Mouse (Mus musculus) hindbrain, postnatal 0 days (tissue): ENCODE results near the gene Obox2. TPM values are rescaled to one million over a fixed set of nuclear protein-coding genes. Genes with fewer than 3 reads are reported as not detected.
"Not testable (repeated sequence)": the region's sequence is repeated elsewhere in the genome, so short reads cannot be mapped to it uniquely, and the experiment has no call there.

ENCODE experiments used
- ATAC-seq: fragments of 200-750 bp; cut with Nextera tagmentation; 2 replicates; pipeline ENCODE4 v1.8.0; 2017; ENCODE audit warnings: mild to moderate bottlenecking, moderate TSS enrichment, moderate library complexity
- DNase-seq: peaks from one replicate; pipeline ENCODE4 v3.0.0-alpha.2; 2015; ENCODE audit warnings: low spot score
- H3K27ac ChIP-seq: fragments of 300-500 bp; sonication (generic); 2 replicates; pipeline ENCODE4 v1.5.1; 2014; ENCODE audit warnings: mild to moderate bottlenecking
- H3K27me3 ChIP-seq: fragments of 300-500 bp; sonication (generic); 2 replicates; pipeline ENCODE4 v1.6.1; 2014; ENCODE audit warnings: low read length, mixed read lengths; ENCODE audit not compliant: insufficient read depth
- H3K36me3 ChIP-seq: fragments of 300-500 bp; sonication (generic); 2 replicates; pipeline ENCODE4 v1.6.1; 2014; ENCODE audit warnings: low read length, mixed read lengths; ENCODE audit not compliant: insufficient read depth
- H3K4me1 ChIP-seq: fragments of 300-500 bp; sonication (generic); 2 replicates; pipeline ENCODE4 v1.6.1; 2014; ENCODE audit warnings: antibody characterized with exemption, low read length, mixed read lengths; ENCODE audit not compliant: insufficient read depth
- H3K4me2 ChIP-seq: fragments of 300-500 bp; sonication (generic); 2 replicates; pipeline ENCODE4 v1.6.1; 2014; ENCODE audit warnings: low read depth, mild to moderate bottlenecking, low read length, moderate library complexity, mixed read lengths
- H3K4me3 ChIP-seq: fragments of 300-500 bp; sonication (generic); 2 replicates; pipeline ENCODE4 v1.5.1; 2014; ENCODE audit warnings: low read length
- H3K9ac ChIP-seq: fragments of 300-500 bp; sonication (generic); replicated peaks from 2 replicates; pipeline ENCODE4 v1.6.1; 2014; ENCODE audit warnings: mild to moderate bottlenecking, low read length, moderate library complexity, mixed read lengths
- H3K9me3 ChIP-seq: fragments of 300-500 bp; sonication (generic); 2 replicates; pipeline ENCODE4 v1.6.1; 2016; ENCODE audit warnings: low read length, mixed read lengths
- WGBS: fragments of 180-500 bp; shearing (Covaris S2); extraction: QIAGEN DNeasy Blood & Tissue Kit; methylation state at CpG from one replicate; pipeline ENCODE4 v1.1.7; 2014; 5-methylcytosine and 5-hydroxymethylcytosine counted together
- polyA plus RNA-seq: library from polyadenylated mRNA; unstranded; fragments of >200 nt; fragmentation: Nextera tagmentation; extraction: Ambion mirVana; gene quantifications from 2 replicates; pipeline ENCODE4 v1.2.1, GENCODE M21; 2015
- total RNA-seq: library from RNA; depleted of rRNA; stranded (reverse); fragments of >200 nt; gene quantifications from 2 replicates; pipeline ENCODE4 v1.2.3, GENCODE M21; 2014; rRNA removed

Gene Obox2
- total RNA-seq (not detected in 2 replicates), polyA plus RNA-seq (not detected in 2 replicates)

DNA sequence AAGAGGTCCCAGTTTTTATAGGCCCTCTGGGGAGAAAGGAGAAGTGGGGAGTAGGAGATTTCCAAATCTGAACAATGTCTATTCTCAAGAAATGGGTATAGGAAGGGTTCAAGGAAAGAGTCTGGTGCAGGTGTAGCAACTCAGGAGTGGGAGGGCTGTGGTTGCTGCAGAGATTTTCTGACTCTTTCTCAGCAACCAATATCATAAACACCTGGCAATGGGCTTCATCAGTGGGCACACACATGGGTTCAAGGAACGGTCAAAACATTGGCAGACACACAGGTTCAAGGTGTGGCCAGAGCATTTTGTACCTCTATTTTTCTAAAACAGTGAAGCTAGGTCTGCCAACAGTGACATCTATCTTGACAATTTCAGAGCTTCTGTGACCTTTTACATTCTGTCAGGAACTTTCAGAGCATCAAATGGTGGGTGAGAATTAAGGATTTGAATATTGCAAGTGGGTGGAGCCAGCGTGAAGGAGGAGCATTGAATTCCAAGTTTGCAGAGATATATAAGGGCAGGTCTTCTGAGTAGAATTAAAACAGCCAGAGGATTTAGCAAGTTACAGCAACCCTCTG, at the start of gene Obox2, which contains the start of gene Obox1:
Gene Obox2, plus strand, starts transcription at position 301 of the 578 bp plus-strand sequence.
Gene Obox1, plus strand, starts transcription at position 528 of the 578 bp plus-strand sequence.
- ATAC-seq, H3K9me3 ChIP-seq, H3K4me1 ChIP-seq, H3K4me3 ChIP-seq, H3K4me2 ChIP-seq, H3K9ac ChIP-seq, H3K27me3 ChIP-seq, H3K27ac ChIP-seq, H3K36me3 ChIP-seq, DNase-seq: not testable (repeated sequence)
- WGBS, result no CpG with 5 or more reads among the region's 2 CpGs

- not testable (repeated sequence) for H3K27me3 ChIP-seq, H3K27ac ChIP-seq, DNase-seq, H3K4me1 ChIP-seq, H3K4me3 ChIP-seq, H3K9me3 ChIP-seq, H3K36me3 ChIP-seq, ATAC-seq, H3K4me2 ChIP-seq, H3K9ac ChIP-seq
- 67% methylated on average over 3 of the region's 3 CpGs for WGBS
These were observed 10.8 kb downstream of the Obox2 start for GRCm38 (mm10) chr7:15399147-15399874.

DNA sequence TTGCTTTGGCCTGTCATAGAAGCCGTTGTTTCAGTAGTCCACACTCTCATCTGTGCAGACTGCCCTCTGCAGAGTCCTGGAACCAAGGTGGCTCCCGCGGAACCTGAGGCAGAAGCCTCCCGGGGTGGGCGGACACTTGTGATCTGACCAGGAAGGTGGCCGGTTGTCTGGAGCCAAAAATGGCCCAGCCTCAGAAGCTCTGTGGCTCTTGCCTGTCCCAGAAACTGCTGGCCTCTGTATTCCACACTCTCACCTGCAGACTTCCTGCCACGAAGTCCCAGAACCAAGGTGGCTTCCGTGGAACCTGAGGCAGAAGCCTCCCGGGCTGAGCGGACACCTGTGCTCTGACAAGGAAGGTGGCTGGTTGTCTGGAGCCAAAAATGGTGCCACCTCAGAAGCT, 18.3 kb downstream of the Obox2 start:
- H3K27me3 ChIP-seq, ATAC-seq, H3K36me3 ChIP-seq, H3K9ac ChIP-seq, H3K4me2 ChIP-seq, H3K9me3 ChIP-seq, DNase-seq, H3K4me3 ChIP-seq, H3K27ac ChIP-seq, H3K4me1 ChIP-seq: not testable (repeated sequence)
- 92% methylated on average over 10 of the region's 10 CpGs for whole genome bisulfite sequencing

- not testable (repeated sequence) for ATAC-seq, H3K9me3 ChIP-seq, H3K27me3 ChIP-seq, H3K4me2 ChIP-seq, H3K27ac ChIP-seq, H3K4me1 ChIP-seq, DNase-seq, H3K36me3 ChIP-seq, H3K9ac ChIP-seq, H3K4me3 ChIP-seq
- WGBS, result 82% methylated on average over 8 of the region's 9 CpGs
These were observed 29.5 kb downstream of the Obox2 start for GRCm38 (mm10) chr7:15418046-15418445.

- not testable (repeated sequence) for H3K27ac ChIP-seq, H3K27me3 ChIP-seq, DNase-seq, H3K4me2 ChIP-seq, H3K9ac ChIP-seq, H3K4me3 ChIP-seq, H3K9me3 ChIP-seq, H3K36me3 ChIP-seq, ATAC-seq, H3K4me1 ChIP-seq
- WGBS, result 77% methylated on average over 3 of the region's 4 CpGs
These were observed 37.0 kb downstream of the Obox2 start for GRCm38 (mm10) chr7:15425537-15425936.

Other genes starting within 250 kb of the Obox2 start
- gene Obox1, start 227 bp downstream of the Obox2 start, total RNA-seq, result not detected in 2 replicates
- gene Obox1, start 227 bp downstream of the Obox2 start, polyA plus RNA-seq, result not detected in 2 replicates